Mouse (Mus musculus) embryonic fibroblast, embryonic 13.5 days (primary cell): ENCODE measurements around the gene Nexn.

ENCODE experiments used
- CTCF ChIP-seq: IDR thresholded peaks from 2 replicates; pipeline ENCODE4 v1.5.1; 2011; ENCODE audit warnings: mild to moderate bottlenecking, control low read depth, low read length, moderate library complexity, borderline replicate concordance; ENCODE audit not compliant: insufficient read depth
- POLR2A ChIP-seq: IDR thresholded peaks from 2 replicates; pipeline ENCODE4 v1.6.1; 2011; ENCODE audit warnings: low read depth, mild to moderate bottlenecking, control low read depth, low read length, moderate library complexity

GRCm38 (mm10) chr3:152202942-152203341 lies 63.2 kb downstream of the Nexn start:
- TF ChIP-seq POLR2A: no peak
- no peak for TF ChIP-seq CTCF
